In the genomic region with DNA sequence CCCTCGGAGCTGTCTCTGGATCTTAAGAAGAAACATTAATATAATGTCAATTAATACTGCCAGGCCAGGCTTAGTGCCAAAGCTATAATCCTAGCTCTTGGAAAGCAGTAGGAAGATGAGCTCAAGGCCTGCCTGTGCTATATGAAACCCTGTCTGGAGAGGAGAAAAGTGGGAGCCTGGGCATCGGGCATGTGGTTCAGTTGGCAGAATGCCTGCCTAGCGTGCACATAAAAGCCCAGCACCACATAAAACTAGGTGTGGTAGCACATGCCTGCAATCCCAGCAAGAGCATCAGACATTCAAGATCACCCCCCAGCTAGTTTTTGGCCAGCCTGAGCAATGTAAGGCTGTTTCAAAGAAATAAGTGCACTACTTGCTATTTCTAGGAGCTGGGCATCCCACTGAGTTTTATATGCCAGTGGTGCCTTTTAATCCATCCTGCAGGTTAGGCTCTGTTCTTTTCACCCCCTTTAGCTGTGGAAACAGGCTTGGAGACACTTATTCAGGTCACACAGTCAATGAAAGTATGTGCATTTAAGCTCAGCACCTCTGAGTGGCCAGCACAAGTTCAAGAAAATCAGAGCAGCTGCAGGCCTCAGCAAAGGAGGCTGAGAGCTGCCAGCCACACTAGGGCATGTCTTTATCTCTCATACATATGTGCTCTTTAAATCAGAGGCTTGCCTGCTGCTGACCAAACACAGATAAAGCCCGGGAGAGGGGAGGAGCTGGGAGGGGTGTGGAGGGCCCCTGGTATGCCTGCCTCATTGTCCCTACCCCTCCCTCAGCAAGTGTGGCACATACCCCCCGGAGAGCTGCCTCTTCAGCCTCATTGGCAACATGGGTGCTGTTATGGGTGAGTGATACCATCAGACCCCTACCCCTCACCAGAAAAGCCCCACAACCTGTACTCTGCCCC, we compare ENCODE assay signal across 11 mouse cellular contexts. TPM values are rescaled to one million over a fixed set of nuclear protein-coding genes. Genes with fewer than 3 reads are reported as not detected.
A peak's percentile ranks its signal among the peaks of the same experiment; 100 is the strongest.
DNase-seq lines count a peak whose midpoint lies in the region; ATAC-seq lines count a peak whose summit lies in the region.
"Had no signal": no experiment of that assay in that cellular context is flagged by ENCODE, and none has a peak within 500 bp of the region (broad histone marks: within the 10 kb centered on the region; RNA-seq: fewer than 3 reads in every experiment).

No protein-coding gene starts in this region.

- peaks cover 7% of the 10 kb centered on the region; the same call in 1 of the 2 replicates for H3K36me3 ChIP-seq in forebrain, embryonic 15.5 days
- peaks cover 29% of the 10 kb centered on the region for H3K36me3 ChIP-seq in forebrain, embryonic 12.5 days (replicated peaks)
- peaks cover 17% of the 10 kb centered on the region; the same call in 1 of the 2 replicates for H3K36me3 ChIP-seq in stomach, embryonic 14.5 days (ENCODE audit: control insufficient read depth, insufficient read depth, low read length)

- H3K27ac ChIP-seq in forebrain, embryonic 15.5 days (replicated peaks), result peak overlapping the region; percentile 45
- no peak overlapping the region for H3K27ac ChIP-seq in forebrain, embryonic 12.5 days
- no peak overlapping the region; the same call in 1 of the 2 replicates for H3K27ac ChIP-seq in stomach, embryonic 14.5 days (ENCODE audit: low read length)

- peak; percentile 35 to 54 for DNase-seq in kidney, postnatal 36 days
- DNase-seq in kidney, adult 8-10 months, result no peak
- no peak for DNase-seq in right cerebral cortex, adult 18-20 months
- DNase-seq in adrenal gland, postnatal 4 days (ENCODE audit: low spot score in 2 of 2), result no peak
- DNase-seq: kidney, postnatal 4 days; left cerebral cortex, postnatal 4 days had no signal

- no peaks in the 10 kb centered on the region for H3K9me3 ChIP-seq in forebrain, embryonic 15.5 days
- H3K9me3 ChIP-seq in forebrain, embryonic 12.5 days, result no peaks in the 10 kb centered on the region
- no peaks in the 10 kb centered on the region for H3K9me3 ChIP-seq in stomach, embryonic 14.5 days (ENCODE audit: control insufficient read depth, low read depth, low read length)
- H3K9me3 ChIP-seq: megakaryocyte, embryonic 14.5 days had no signal

- no peak overlapping the region for H3K4me2 ChIP-seq in forebrain, embryonic 15.5 days (replicated peaks)
- no peak overlapping the region for H3K4me2 ChIP-seq in forebrain, embryonic 12.5 days
- no peak overlapping the region for H3K4me2 ChIP-seq in stomach, embryonic 14.5 days (replicated peaks; ENCODE audit: low read depth, low read length)

- 75% methylated on average over 5 of the region's 5 CpGs for WGBS in forebrain, embryonic 15.5 days
- WGBS in forebrain, embryonic 12.5 days, result 86% methylated on average over 5 of the region's 5 CpGs
- 65% methylated on average over 5 of the region's 5 CpGs for WGBS in stomach, embryonic 14.5 days

- H3K27me3 ChIP-seq in forebrain, embryonic 15.5 days, result no peaks in the 10 kb centered on the region
- H3K27me3 ChIP-seq in forebrain, embryonic 12.5 days, result peaks cover 6% of the 10 kb centered on the region; the same call in 1 of the 2 replicates
- H3K27me3 ChIP-seq in stomach, embryonic 14.5 days (ENCODE audit: control insufficient read depth, insufficient read depth, low read length), result no peaks in the 10 kb centered on the region
- H3K27me3 ChIP-seq: megakaryocyte, embryonic 14.5 days had no signal

- no peak overlapping the region for H3K4me3 ChIP-seq in forebrain, embryonic 15.5 days
- no peak overlapping the region for H3K4me3 ChIP-seq in forebrain, embryonic 12.5 days (replicated peaks)
- no peak overlapping the region for H3K4me3 ChIP-seq in stomach, embryonic 14.5 days (ENCODE audit: low read depth, low read length)

- ATAC-seq in forebrain, embryonic 15.5 days (replicated peaks), result no peak
- ATAC-seq in forebrain, embryonic 12.5 days (ENCODE audit: low FRiP score), result no peak
- ATAC-seq in erythroblast, adult 5-6 weeks (replicated peaks; ENCODE audit: low FRiP score, poor library complexity, severe bottlenecking), result 0 out of 2 replicates have a peak, but pooled peaks have one; percentile 12
- 0 out of 2 replicates have a peak, but pooled peaks have one; percentile 15 for ATAC-seq in stomach, embryonic 14.5 days (ENCODE audit: insufficient number of reproducible peaks, insufficient read depth, low FRiP score, low read depth)

- peaks cover 43% of the 10 kb centered on the region for H3K4me1 ChIP-seq in forebrain, embryonic 15.5 days
- H3K4me1 ChIP-seq in forebrain, embryonic 12.5 days, result peaks cover 35% of the 10 kb centered on the region
- peaks cover 21% of the 10 kb centered on the region for H3K4me1 ChIP-seq in stomach, embryonic 14.5 days (ENCODE audit: control insufficient read depth, insufficient read depth, low read length)

- H3K9ac ChIP-seq in forebrain, embryonic 15.5 days (replicated peaks), result no peak overlapping the region
- H3K9ac ChIP-seq in forebrain, embryonic 12.5 days, result no peak overlapping the region
- H3K9ac ChIP-seq in stomach, embryonic 14.5 days (replicated peaks; ENCODE audit: low read depth, low read length), result no peak overlapping the region

RNA-seq across cellular contexts. Expression of a gene that starts 2.2 kb away (rescaled TPM):
- polyA plus RNA-seq in forebrain, embryonic 15.5 days (2015; fragmentation: Nextera tagmentation; extraction: Ambion mirVana), result 15.2 and 15.6 TPM in 2 replicates
- 4.0 and 4.1 TPM in 2 replicates for polyA plus RNA-seq in forebrain, embryonic 12.5 days (2016; fragmentation: Nextera tagmentation; extraction: Ambion mirVana)
- 1.5 TPM in 1 of 2 replicates, not detected in the other for total RNA-seq in erythroblast, adult 5-6 weeks (2015; ENCODE audit: low replicate concordance)
- total RNA-seq in erythroblast, adult 5-6 weeks (2017; ENCODE audit: low replicate concordance), result 1.4 TPM in 1 of 2 replicates, not detected in the other
- 13.8 and 15.3 TPM in 2 replicates for polyA plus RNA-seq in stomach, embryonic 14.5 days (2014; fragmentation: Nextera tagmentation; extraction: Ambion mirVana)
- 10 to 100 TPM; 31.4 to 34.1 TPM for total RNA-seq in adrenal gland, postnatal 4 days (2021)

RNA-seq across cellular contexts. Expression of a gene that starts 9.3 kb away (rescaled TPM):
- polyA plus RNA-seq in forebrain, embryonic 15.5 days (2015; fragmentation: Nextera tagmentation; extraction: Ambion mirVana), result 126 and 130 TPM in 2 replicates
- polyA plus RNA-seq in forebrain, embryonic 12.5 days (2016; fragmentation: Nextera tagmentation; extraction: Ambion mirVana), result 97.4 and 97.5 TPM in 2 replicates
- 37.1 and 51.6 TPM in 2 replicates for total RNA-seq in erythroblast, adult 5-6 weeks (2015; ENCODE audit: low replicate concordance)
- total RNA-seq in erythroblast, adult 5-6 weeks (2017; ENCODE audit: low replicate concordance), result 44.0 and 47.3 TPM in 2 replicates
- 106 and 109 TPM in 2 replicates for polyA plus RNA-seq in stomach, embryonic 14.5 days (2014; fragmentation: Nextera tagmentation; extraction: Ambion mirVana)
- total RNA-seq in adrenal gland, postnatal 4 days (2021), result 100 to 1,000 TPM; 329 to 344 TPM

RNA-seq across cellular contexts. Expression of a gene that starts 10.3 kb away (rescaled TPM):
- 22.5 and 22.7 TPM in 2 replicates for polyA plus RNA-seq in forebrain, embryonic 15.5 days (2015; fragmentation: Nextera tagmentation; extraction: Ambion mirVana)
- 28.5 and 30.4 TPM in 2 replicates for polyA plus RNA-seq in forebrain, embryonic 12.5 days (2016; fragmentation: Nextera tagmentation; extraction: Ambion mirVana)
- 9.2 and 11.5 TPM in 2 replicates for total RNA-seq in erythroblast, adult 5-6 weeks (2015; ENCODE audit: low replicate concordance)
- 8.8 and 15.0 TPM in 2 replicates for total RNA-seq in erythroblast, adult 5-6 weeks (2017; ENCODE audit: low replicate concordance)
- 33.9 and 34.3 TPM in 2 replicates for polyA plus RNA-seq in stomach, embryonic 14.5 days (2014; fragmentation: Nextera tagmentation; extraction: Ambion mirVana)
- 10 to 100 TPM; 32.5 to 34.3 TPM for total RNA-seq in adrenal gland, postnatal 4 days (2021)

RNA-seq across cellular contexts. Expression of a gene that starts 12.4 kb away (rescaled TPM):
- polyA plus RNA-seq in forebrain, embryonic 15.5 days (2015; fragmentation: Nextera tagmentation; extraction: Ambion mirVana), result 52.9 and 53.4 TPM in 2 replicates
- 74.0 and 76.4 TPM in 2 replicates for polyA plus RNA-seq in forebrain, embryonic 12.5 days (2016; fragmentation: Nextera tagmentation; extraction: Ambion mirVana)
- 25.4 and 28.0 TPM in 2 replicates for total RNA-seq in erythroblast, adult 5-6 weeks (2015; ENCODE audit: low replicate concordance)
- total RNA-seq in erythroblast, adult 5-6 weeks (2017; ENCODE audit: low replicate concordance), result 27.8 and 34.2 TPM in 2 replicates
- polyA plus RNA-seq in stomach, embryonic 14.5 days (2014; fragmentation: Nextera tagmentation; extraction: Ambion mirVana), result 52.3 and 52.5 TPM in 2 replicates
- 10 to 100 TPM; 36.2 to 36.4 TPM for total RNA-seq in adrenal gland, postnatal 4 days (2021)

RNA-seq across cellular contexts. Expression of a gene that starts 22.8 kb away (rescaled TPM):
- polyA plus RNA-seq in forebrain, embryonic 15.5 days (2015; fragmentation: Nextera tagmentation; extraction: Ambion mirVana), result 8.9 and 9.4 TPM in 2 replicates
- polyA plus RNA-seq in forebrain, embryonic 12.5 days (2016; fragmentation: Nextera tagmentation; extraction: Ambion mirVana), result 6.0 and 7.6 TPM in 2 replicates
- total RNA-seq in erythroblast, adult 5-6 weeks (2015; ENCODE audit: low replicate concordance), result 55.7 and 57.1 TPM in 2 replicates
- total RNA-seq in erythroblast, adult 5-6 weeks (2017; ENCODE audit: low replicate concordance), result 9.5 and 21.2 TPM in 2 replicates
- polyA plus RNA-seq in stomach, embryonic 14.5 days (2014; fragmentation: Nextera tagmentation; extraction: Ambion mirVana), result 22.6 and 26.3 TPM in 2 replicates
- 10 to 100 TPM; 33.0 to 40.5 TPM for total RNA-seq in adrenal gland, postnatal 4 days (2021)

Comparison
In these comparisons a context has a peak if more than half of its experiments do, and no peak if none do; other contexts are left out.
1. DNase-seq: peak in kidney, postnatal 36 days (2 of 2); none in kidney, adult 8-10 months (0 of 2), right cerebral cortex, adult 18-20 months (single experiment) and adrenal gland, postnatal 4 days (0 of 2).
2. ATAC-seq: peak in erythroblast, adult 5-6 weeks (single experiment) and stomach, embryonic 14.5 days (single experiment); none in forebrain, embryonic 15.5 days (single experiment) and forebrain, embryonic 12.5 days (single experiment).